Mouse (Mus musculus) cerebellum, postnatal 14 days (tissue): ENCODE measurements around the gene Gm1330.
"Not testable (repeated sequence)": the region's sequence is repeated elsewhere in the genome, so short reads cannot be mapped to it uniquely, and the experiment has no call there.

Source experiments
- DNase-seq, 2 experiments: peaks; one replicate each; pipeline ENCODE4 v3.0.0; 2021; ENCODE audit warnings: mixed read lengths in 2 of 2

The Gm1330 gene

DNA sequence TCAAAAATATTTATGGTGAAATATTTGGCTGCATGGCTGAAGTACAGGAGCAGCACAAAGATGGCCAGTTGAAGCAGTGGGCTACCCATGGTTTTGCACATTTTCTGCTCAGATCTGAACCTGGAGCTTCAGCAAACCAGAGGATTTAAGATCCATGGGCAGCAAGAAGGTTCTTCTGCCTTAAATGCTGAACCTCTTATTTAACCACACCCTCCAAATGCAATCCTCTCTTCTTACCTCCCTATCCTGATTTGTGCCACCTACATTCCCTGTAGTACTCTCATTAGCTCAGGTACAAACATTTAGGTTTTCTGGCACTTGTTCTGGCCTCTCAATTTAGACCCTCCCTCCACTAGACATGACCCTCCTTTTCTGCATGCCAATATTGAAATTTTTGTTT lies at the start of gene Gm1330:
Gene Gm1330 (minus strand): TSS at position 101 of the 400 bp plus-strand sequence.
- DNase-seq = no peak

- DNase-seq = not testable (repeated sequence)
These were observed 14.1 kb upstream of the Gm1330 start, which contains the start of gene Gm10750 for GRCm38 (mm10) chr2:149017137-149017536. Gm10750 (minus strand) TSS chr2:149017237.

GRCm38 (mm10) chr2:149004826-149005225 lies 1.8 kb upstream of the Gm1330 start:
- no peak for DNase-seq

DNA sequence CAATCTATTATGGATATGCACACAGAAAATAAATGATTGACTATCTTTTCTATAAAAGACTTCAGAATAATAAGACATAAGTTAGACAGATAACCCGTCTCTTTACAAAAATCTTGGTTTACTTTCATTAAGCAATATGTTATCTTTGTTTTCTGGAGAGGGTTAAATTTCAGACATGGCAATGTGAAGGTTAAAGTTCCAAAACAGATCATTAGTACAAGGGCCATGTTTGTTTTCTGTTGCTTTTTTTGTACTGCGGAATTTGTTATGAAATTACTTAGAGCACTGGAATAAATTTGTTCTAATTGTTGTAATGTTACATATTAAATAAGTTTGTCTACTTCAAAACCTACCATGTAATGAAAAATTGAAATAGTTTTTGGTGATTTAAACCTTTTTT lies 7.9 kb downstream of the Gm1330 start:
- no peak for DNase-seq
